Mouse (Mus musculus) lung, embryonic 15.5 days (tissue): ENCODE measurements around the gene Fgd3. TPM values are rescaled to one million over a fixed set of nuclear protein-coding genes. Genes with fewer than 3 reads are reported as not detected.

Experiments used
- ATAC-seq: fragments of 200-750 bp; cut with Nextera tagmentation; 2 replicates; pipeline ENCODE4 v1.8.0; 2017; ENCODE audit warnings: moderate number of reproducible peaks, borderline replicate concordance; ENCODE audit not compliant: low FRiP score, low TSS enrichment; ENCODE audit errors: extremely low read depth
- H3K27ac ChIP-seq: fragments of 300-500 bp; sonication (generic); 2 replicates; pipeline ENCODE4 v1.5.1; 2015; ENCODE audit warnings: moderate library complexity, mild to moderate bottlenecking, inconsistent platforms
- H3K27me3 ChIP-seq: fragments of 300-500 bp; sonication (generic); 2 replicates; pipeline ENCODE4 v1.6.1; 2015; ENCODE audit warnings: inconsistent platforms
- H3K36me3 ChIP-seq: fragments of 300-500 bp; sonication (generic); 2 replicates; pipeline ENCODE4 v1.6.1; 2015; ENCODE audit warnings: inconsistent platforms
- H3K4me1 ChIP-seq: fragments of 300-500 bp; sonication (generic); 2 replicates; pipeline ENCODE4 v1.6.1; 2015; ENCODE audit warnings: inconsistent platforms
- H3K4me2 ChIP-seq: fragments of 300-500 bp; sonication (generic); 2 replicates; pipeline ENCODE4 v1.6.1; 2015; ENCODE audit warnings: inconsistent platforms, mild to moderate bottlenecking, moderate library complexity
- H3K4me3 ChIP-seq: fragments of 300-500 bp; sonication (generic); 2 replicates; pipeline ENCODE4 v1.5.1; 2015; ENCODE audit warnings: mild to moderate bottlenecking, inconsistent platforms
- H3K9ac ChIP-seq: fragments of 300-500 bp; sonication (generic); 2 replicates; pipeline ENCODE4 v1.6.1; 2015; ENCODE audit warnings: inconsistent platforms
- H3K9me3 ChIP-seq: fragments of 300-500 bp; sonication (generic); 2 replicates; pipeline ENCODE4 v1.6.1; 2016; ENCODE audit warnings: inconsistent platforms
- WGBS: fragments of 180-500 bp; shearing (Covaris S2); methylation state at CpG from one replicate; pipeline ENCODE4 v1.1.7; 2015; 5-methylcytosine and 5-hydroxymethylcytosine counted together
- polyA plus RNA-seq: library from polyadenylated mRNA; unstranded; fragments of >200 nt; fragmentation: Nextera tagmentation; extraction: Ambion mirVana; gene quantifications from 2 replicates; pipeline ENCODE4 v1.2.1, GENCODE M21; 2015

The Fgd3 gene
- polyA plus RNA-seq, 1 experiment from 2014 or later, result 0.30 TPM

DNA sequence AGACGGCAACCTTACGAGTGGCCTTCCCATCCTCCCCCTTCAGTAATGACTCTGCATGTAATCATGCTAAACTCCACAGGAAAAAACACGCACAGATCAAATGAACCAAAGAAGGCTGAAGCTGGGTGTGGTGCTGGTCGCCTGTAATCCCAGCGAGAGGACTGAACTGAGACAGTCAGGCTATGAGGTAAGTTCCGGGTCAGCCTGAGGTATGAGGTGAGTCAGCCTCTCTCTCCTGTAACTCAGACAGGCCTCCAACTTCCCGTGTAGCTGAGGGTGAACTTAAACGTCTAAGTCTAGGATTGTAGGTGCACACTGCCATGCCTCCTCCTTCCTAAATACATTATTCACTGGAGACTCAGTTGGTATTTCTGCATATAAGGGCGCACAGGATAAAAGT, 26.0 kb downstream of the Fgd3 start:
- Histone ChIP-seq H3K4me1 (peaks cover 4% of the 10 kb centered on the region; the same call in 1 of the 2 replicates), H3K9me3 (no peaks in the 10 kb centered on the region), H3K4me2 (no peak overlapping the region), H3K27me3 (no peaks in the 10 kb centered on the region), H3K9ac (no peak overlapping the region), H3K27ac (no peak overlapping the region), H3K36me3 (no peaks in the 10 kb centered on the region), H3K4me3 (no peak overlapping the region)
- 69% methylated on average over 9 of the region's 9 CpGs for WGBS
- ATAC-seq, result no peak

DNA sequence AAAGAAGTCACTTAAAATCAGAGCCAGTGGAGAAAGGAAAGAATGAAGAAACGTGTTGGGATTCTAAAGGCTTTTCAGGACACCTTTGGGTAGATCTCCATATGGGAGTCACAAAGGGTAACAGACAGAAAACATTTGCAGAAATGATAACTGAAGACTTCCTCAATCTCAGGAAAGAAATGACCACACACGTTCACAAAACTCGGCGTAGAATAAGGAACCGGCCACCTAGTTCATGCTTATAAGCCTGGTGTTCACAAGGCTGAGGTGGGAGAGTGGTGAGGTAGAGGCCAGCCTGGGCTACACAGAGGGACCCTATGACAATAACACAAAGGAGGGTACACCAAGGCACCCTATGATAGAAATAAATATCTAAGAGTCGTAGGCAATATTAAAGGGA, 28.2 kb downstream of the Fgd3 start:
- Histone ChIP-seq H3K9ac (no peak overlapping the region), H3K4me1 (no peaks in the 10 kb centered on the region), H3K27ac (no peak overlapping the region), H3K9me3 (no peaks in the 10 kb centered on the region), H3K4me2 (no peak overlapping the region), H3K36me3 (no peaks in the 10 kb centered on the region), H3K27me3 (no peaks in the 10 kb centered on the region), H3K4me3 (no peak overlapping the region)
- no peak for ATAC-seq
- 85% methylated on average over 6 of the region's 6 CpGs for WGBS

DNA sequence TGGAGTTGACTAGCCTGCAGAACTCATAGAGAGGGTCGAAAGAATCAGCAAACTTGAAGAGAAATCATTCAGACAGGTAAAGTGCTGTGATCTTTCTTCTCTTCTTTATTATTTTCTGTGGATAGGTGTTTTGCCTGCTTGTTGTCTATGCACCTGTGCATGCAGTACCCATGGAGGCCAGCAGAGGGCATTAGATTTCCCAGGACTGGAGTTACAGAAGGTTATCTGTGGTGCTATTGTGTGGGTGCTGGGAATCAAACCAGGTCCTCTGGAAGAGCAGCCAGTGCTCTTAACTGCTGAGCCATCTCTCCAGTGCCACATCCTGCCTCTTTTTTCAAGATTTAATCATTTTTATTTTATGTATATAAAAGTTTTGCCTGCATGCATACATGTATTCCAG, 28.7 kb downstream of the Fgd3 start:
- H3K9me3 ChIP-seq, result no peaks in the 10 kb centered on the region
- WGBS, result 33% methylated on average over 1 of the region's 1 CpGs
- H3K27ac ChIP-seq, result no peak overlapping the region
- no peak overlapping the region for H3K9ac ChIP-seq
- H3K36me3 ChIP-seq, result no peaks in the 10 kb centered on the region
- H3K4me3 ChIP-seq, result no peak overlapping the region
- H3K4me2 ChIP-seq, result no peak overlapping the region
- H3K4me1 ChIP-seq, result no peaks in the 10 kb centered on the region
- no peak for ATAC-seq
- no peaks in the 10 kb centered on the region for H3K27me3 ChIP-seq

DNA sequence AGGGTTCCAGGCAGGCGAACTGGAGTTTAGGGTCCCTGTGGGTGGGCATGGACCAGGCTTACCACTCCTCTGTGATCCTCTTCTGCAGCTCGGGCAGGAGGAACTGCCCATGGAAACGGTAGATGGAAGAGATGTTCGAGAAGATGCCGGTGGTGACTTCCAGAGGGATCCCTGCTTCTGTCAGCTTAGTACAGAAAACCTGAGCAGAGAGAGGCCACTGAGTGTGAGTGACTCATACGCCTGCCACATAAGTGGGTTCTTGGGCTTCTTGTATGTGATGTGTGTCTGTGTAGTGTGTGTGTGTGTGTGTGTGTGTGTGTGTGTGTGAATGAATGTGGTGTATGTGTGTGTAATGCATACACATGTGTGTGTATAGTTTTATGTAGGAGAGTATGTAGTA, 32.9 kb downstream of the Fgd3 start:
- 79% methylated on average over 6 of the region's 6 CpGs for WGBS
- ATAC-seq, result no peak
- Histone ChIP-seq H3K36me3 (no peaks in the 10 kb centered on the region), H3K27ac (no peak overlapping the region), H3K9me3 (no peaks in the 10 kb centered on the region), H3K4me2 (no peak overlapping the region), H3K9ac (no peak overlapping the region), H3K27me3 (no peaks in the 10 kb centered on the region), H3K4me3 (no peak overlapping the region), H3K4me1 (no peaks in the 10 kb centered on the region)

DNA sequence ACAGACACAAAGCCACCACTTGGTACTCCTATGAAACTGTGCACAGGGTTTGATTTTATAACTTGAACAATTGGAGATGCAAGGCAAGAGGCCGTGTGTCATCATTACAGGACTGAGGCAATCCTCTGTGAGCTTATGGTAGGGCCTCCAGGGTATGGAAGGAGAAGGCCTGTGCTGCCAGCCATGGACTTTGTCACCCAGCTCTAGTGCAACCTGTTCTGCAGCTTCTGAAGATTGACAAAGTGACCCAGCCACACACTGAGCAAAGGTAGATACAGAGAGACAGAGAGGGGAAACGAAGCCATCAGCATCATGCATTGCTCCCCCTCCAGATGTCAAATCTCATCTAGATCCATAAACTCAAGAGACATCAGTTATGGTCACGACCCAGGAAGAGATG, 33.4 kb downstream of the Fgd3 start:
- H3K4me3 ChIP-seq, result no peak overlapping the region
- WGBS, result 74% methylated on average over 3 of the region's 3 CpGs
- no peak overlapping the region for H3K4me2 ChIP-seq
- H3K9ac ChIP-seq, result no peak overlapping the region
- H3K27me3 ChIP-seq, result no peaks in the 10 kb centered on the region
- no peaks in the 10 kb centered on the region for H3K9me3 ChIP-seq
- ATAC-seq, result no peak
- no peak overlapping the region for H3K27ac ChIP-seq
- H3K4me1 ChIP-seq, result no peaks in the 10 kb centered on the region
- no peaks in the 10 kb centered on the region for H3K36me3 ChIP-seq

DNA sequence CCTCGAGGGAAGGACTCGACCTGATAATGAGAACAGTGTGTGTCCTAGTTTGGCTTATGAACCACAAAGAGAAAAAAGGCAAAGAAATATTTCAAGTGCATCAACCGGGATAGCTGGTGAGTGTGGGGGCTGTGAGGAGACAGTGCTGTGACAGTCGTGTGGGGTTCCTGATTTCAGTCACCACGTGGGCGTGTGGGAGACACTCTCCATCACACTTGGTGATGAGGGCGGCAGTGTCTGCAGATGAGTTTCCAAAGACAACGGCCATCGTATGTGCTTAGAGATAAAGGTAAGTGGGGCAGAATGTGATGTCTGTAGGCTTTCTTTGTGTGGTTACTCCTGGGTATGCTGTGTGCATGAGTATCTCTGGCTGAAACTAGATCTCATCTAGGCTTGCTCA, 36.4 kb downstream of the Fgd3 start:
- Histone ChIP-seq H3K4me2 (no peak overlapping the region), H3K9me3 (no peaks in the 10 kb centered on the region), H3K27me3 (no peaks in the 10 kb centered on the region), H3K4me3 (no peak overlapping the region), H3K27ac (no peak overlapping the region), H3K4me1 (no peaks in the 10 kb centered on the region), H3K9ac (no peak overlapping the region), H3K36me3 (no peaks in the 10 kb centered on the region)
- WGBS, result 63% methylated on average over 9 of the region's 9 CpGs
- no peak for ATAC-seq

DNA sequence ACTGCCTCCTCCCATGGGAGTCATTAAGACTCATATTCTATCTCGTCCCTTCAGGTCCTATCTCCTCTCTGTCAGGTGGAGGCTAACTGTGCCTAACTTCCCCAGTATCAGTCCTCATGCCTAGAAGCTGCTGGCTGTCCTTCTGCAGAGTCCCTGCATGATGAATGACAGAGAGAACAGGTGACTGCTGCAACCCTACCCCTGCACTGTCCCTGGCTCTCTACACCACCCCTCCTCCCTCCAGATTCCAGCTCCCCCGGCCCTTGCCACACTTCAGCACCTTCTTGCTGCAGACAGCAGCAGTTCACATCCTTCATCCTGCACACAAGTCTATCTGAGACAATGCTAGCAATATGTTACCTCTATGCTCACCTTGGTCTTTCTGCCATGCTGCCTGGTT, 37.9 kb downstream of the Fgd3 start:
- Histone ChIP-seq H3K9ac (no peak overlapping the region), H3K27me3 (no peaks in the 10 kb centered on the region), H3K4me2 (no peak overlapping the region), H3K4me1 (no peaks in the 10 kb centered on the region), H3K9me3 (no peaks in the 10 kb centered on the region), H3K27ac (no peak overlapping the region), H3K36me3 (no peaks in the 10 kb centered on the region), H3K4me3 (no peak overlapping the region)
- ATAC-seq, result no peak
- WGBS, result 33% methylated on average over 2 of the region's 2 CpGs

DNA sequence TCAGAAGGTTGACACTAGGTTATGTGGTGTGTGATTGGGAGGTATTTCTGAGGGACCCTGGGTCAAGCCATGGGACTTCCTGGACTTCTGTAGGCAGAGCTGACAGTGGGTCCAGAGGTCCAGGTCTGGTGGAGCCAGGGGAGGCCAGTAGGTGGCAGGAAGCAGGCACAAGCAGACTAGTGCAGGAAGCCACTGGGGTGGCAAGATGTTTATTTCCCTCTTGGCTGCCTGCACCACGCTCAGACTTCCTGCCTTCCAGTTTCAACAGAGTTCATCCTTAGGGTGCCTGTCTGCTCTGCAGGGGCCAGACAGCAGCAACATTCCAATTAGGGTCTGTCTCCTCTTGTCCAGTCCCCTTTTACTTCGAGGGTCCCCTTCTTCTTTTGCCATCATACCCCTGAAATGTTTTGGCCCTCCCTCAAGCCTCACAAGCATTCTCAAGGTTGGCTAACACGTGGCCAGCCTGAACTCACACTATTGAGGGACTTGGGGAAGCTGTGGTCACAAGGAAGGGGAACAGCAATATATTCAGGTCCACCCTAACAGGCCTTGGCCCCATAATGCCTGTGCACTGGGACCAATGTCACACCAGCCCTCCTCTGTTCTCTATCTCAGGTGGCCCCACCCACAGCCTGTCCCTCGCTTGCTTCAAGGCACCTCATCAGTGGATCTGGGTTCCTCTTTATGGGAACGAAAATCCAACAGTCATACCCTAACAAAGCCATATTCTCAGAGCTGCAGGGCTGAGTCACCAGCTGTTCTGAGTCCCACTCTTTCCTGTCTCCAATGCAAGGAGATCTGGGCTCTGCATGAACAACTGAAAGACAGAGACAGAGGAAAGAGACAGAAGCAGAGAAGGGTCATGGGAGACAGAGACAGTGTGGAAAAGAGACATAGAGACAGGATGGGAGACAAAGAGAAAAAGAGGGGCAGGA, 48.0 kb downstream of the Fgd3 start:
- Histone ChIP-seq H3K9ac (no peak overlapping the region), H3K27me3 (no peaks in the 10 kb centered on the region), H3K4me3 (no peak overlapping the region), H3K9me3 (no peaks in the 10 kb centered on the region), H3K4me2 (no peak overlapping the region), H3K27ac (peak overlapping the region; percentile 19; the same call in 1 of the 2 replicates), H3K4me1 (no peaks in the 10 kb centered on the region), H3K36me3 (no peaks in the 10 kb centered on the region)
- 44% methylated on average over 5 of the region's 5 CpGs for WGBS
- ATAC-seq, result no peak

DNA sequence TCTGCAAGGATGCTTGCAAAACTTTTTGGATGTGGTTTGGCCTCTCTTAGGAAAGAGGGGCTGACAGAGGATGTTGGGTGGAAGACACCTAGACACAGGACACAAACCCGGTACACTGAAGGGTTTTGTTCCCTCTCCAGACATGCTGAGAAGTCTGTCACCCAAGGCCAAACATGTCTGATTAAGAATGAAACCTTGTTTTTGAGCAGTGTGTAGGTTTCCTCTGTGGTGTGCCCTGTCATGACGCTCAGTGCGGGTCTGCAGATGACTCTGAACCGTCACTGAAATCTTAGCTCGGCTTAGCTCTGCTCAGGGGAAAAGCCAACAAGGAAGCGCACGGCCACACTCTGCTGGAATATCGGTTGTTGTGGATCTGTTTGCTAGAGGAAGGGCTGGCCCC, 49.6 kb downstream of the Fgd3 start:
- WGBS, result 78% methylated on average over 8 of the region's 8 CpGs
- Histone ChIP-seq H3K27me3 (no peaks in the 10 kb centered on the region), H3K9me3 (no peaks in the 10 kb centered on the region), H3K36me3 (no peaks in the 10 kb centered on the region), H3K27ac (no peak overlapping the region), H3K4me2 (no peak overlapping the region), H3K4me3 (no peak overlapping the region), H3K4me1 (no peaks in the 10 kb centered on the region), H3K9ac (no peak overlapping the region)
- ATAC-seq, result no peak

DNA sequence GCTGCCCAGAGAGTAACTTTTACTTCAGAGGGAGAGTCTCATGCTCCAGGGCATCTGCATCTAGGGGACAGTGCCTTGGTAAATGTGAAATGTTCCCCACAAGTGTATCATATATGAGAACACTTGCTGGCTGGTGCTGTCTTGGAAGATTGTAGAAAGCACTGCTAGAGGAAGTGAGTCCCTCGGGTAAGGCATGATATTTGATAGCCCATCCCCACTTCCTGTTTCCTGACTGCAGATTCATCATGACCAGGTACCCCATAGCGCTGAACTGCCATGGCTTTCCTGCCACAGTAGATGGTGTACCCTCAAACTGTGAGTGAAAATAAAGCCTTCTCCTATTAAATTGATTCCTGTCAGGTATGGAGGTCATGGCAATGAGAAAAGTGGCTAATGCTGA, 52.5 kb downstream of the Fgd3 start:
- no peaks in the 10 kb centered on the region for H3K36me3 ChIP-seq
- no peak overlapping the region for H3K4me3 ChIP-seq
- no peaks in the 10 kb centered on the region for H3K4me1 ChIP-seq
- 35% methylated on average over 2 of the region's 2 CpGs for WGBS
- no peak overlapping the region for H3K9ac ChIP-seq
- no peaks in the 10 kb centered on the region for H3K9me3 ChIP-seq
- no peak for ATAC-seq
- no peak overlapping the region for H3K4me2 ChIP-seq
- no peak overlapping the region for H3K27ac ChIP-seq
- no peaks in the 10 kb centered on the region for H3K27me3 ChIP-seq

DNA sequence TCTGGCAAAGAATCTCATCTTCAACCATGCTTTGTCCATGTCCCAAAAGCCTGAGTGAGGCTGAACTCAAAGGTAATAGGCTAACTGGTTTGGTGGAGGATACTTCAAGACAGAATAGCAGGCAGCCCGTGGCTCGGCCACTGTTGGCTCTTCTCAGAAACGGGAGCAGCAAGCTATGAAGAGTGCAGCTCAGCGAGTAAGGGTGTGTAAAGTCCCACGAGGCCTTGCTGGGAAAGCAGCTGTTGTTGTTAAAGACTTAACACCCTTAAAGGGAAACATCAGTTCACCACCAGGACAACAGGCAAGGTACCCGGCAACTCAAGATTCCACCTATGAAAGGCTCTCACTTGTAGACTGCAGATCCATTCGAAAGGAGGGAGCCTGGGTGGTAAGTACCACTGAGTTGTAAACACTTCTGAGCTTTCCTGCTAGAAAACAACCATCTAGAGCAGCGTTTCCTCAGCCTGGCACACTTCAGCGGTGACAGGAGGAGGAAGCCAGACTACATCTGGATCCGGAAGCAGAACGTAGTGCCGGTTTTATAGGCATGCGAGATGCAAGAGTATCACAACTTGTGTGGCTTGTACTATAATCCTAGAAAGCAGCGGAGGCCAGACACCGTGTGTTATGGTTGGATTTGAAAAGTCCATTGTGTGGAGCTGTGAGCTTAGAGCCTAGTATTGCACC, 59.9 kb downstream of the Fgd3 start:
- Histone ChIP-seq H3K36me3 (no peaks in the 10 kb centered on the region), H3K4me2 (no peak overlapping the region), H3K27ac (no peak overlapping the region), H3K27me3 (no peaks in the 10 kb centered on the region), H3K4me3 (no peak overlapping the region), H3K9ac (no peak overlapping the region), H3K9me3 (no peaks in the 10 kb centered on the region), H3K4me1 (no peaks in the 10 kb centered on the region)
- WGBS, result 69% methylated on average over 15 of the region's 15 CpGs
- no peak for ATAC-seq

DNA sequence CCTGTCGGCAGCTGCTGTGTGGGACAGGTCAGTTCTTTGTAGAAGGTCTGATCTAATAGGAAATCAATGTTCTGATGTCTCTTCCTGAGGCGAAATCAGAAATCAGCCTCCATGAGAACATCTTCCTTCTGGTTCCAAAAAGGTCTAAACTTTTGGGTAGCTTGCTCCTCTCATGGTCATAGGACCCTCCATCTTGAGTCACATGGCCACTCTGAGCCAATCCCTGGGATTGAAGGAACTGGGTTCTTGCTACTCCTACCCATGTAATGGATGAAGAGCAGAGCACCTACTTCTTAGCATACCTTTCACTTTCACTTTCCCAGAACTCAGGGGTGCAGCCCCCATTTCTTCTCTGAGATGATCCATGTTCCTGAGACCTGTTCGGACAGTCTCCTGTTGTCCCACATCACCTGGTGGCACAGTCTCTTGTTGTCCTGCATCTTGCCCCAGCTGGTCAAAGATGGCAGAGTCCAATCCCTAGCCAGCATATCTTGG, 62.2 kb downstream of the Fgd3 start:
- no peak for ATAC-seq
- no peaks in the 10 kb centered on the region for H3K27me3 ChIP-seq
- H3K36me3 ChIP-seq, result no peaks in the 10 kb centered on the region
- no peak overlapping the region for H3K9ac ChIP-seq
- no peak overlapping the region for H3K4me2 ChIP-seq
- 58% methylated on average over 3 of the region's 3 CpGs for WGBS
- no peaks in the 10 kb centered on the region for H3K9me3 ChIP-seq
- H3K4me3 ChIP-seq, result no peak overlapping the region
- no peak overlapping the region for H3K27ac ChIP-seq
- H3K4me1 ChIP-seq, result no peaks in the 10 kb centered on the region
